Mouse (Mus musculus) embryonic facial prominence, embryonic 15.5 days (tissue): ENCODE data around the gene Cend1. TPM values are rescaled to one million over a fixed set of nuclear protein-coding genes. Genes with fewer than 3 reads are reported as not detected.
A peak's percentile ranks its signal among the peaks of the same experiment; 100 is the strongest.

ENCODE experiments used
- ATAC-seq: fragments of 200-750 bp; cut with Nextera tagmentation; 2 replicates; pipeline ENCODE4 v1.8.0; 2017; ENCODE audit warnings: low read depth, moderate TSS enrichment; ENCODE audit not compliant: insufficient number of reproducible peaks, low FRiP score, low TSS enrichment
- H3K27ac ChIP-seq: fragments of 300-500 bp; sonication (generic); replicated peaks from 2 replicates; pipeline ENCODE4 v1.5.1; 2015; ENCODE audit warnings: mild to moderate bottlenecking, inconsistent platforms
- H3K27me3 ChIP-seq: fragments of 300-500 bp; sonication (generic); 2 replicates; pipeline ENCODE4 v1.6.1; 2015; ENCODE audit warnings: inconsistent platforms
- H3K36me3 ChIP-seq: fragments of 300-500 bp; sonication (generic); 2 replicates; pipeline ENCODE4 v1.6.1; 2015; ENCODE audit warnings: mild to moderate bottlenecking, inconsistent platforms
- H3K4me1 ChIP-seq: fragments of 300-500 bp; sonication (generic); 2 replicates; pipeline ENCODE4 v1.6.1; 2015; ENCODE audit warnings: inconsistent platforms
- H3K4me2 ChIP-seq: fragments of 300-500 bp; sonication (generic); replicated peaks from 2 replicates; pipeline ENCODE4 v1.6.1; 2015; ENCODE audit warnings: mild to moderate bottlenecking, inconsistent platforms
- H3K4me3 ChIP-seq: fragments of 300-500 bp; sonication (generic); replicated peaks from 2 replicates; pipeline ENCODE4 v1.5.1; 2015; ENCODE audit warnings: mild to moderate bottlenecking, inconsistent platforms
- H3K9ac ChIP-seq: fragments of 300-500 bp; sonication (generic); 2 replicates; pipeline ENCODE4 v1.6.1; 2015; ENCODE audit warnings: inconsistent platforms
- H3K9me3 ChIP-seq: fragments of 300-500 bp; sonication (generic); replicated peaks from 2 replicates; pipeline ENCODE4 v1.6.1; 2016; ENCODE audit warnings: inconsistent platforms
- WGBS: fragments of 180-500 bp; shearing (Covaris S2); methylation state at CpG from one replicate; pipeline ENCODE4 v1.1.7; 2015; 5-methylcytosine and 5-hydroxymethylcytosine counted together
- polyA plus RNA-seq: library from polyadenylated mRNA; unstranded; fragments of >200 nt; fragmentation: Nextera tagmentation; extraction: Ambion mirVana; gene quantifications from 2 replicates; pipeline ENCODE4 v1.2.1, GENCODE M21; 2015

The Cend1 gene
- polyA plus RNA-seq, 1 experiment from 2014 or later, result 5.3 TPM

DNA sequence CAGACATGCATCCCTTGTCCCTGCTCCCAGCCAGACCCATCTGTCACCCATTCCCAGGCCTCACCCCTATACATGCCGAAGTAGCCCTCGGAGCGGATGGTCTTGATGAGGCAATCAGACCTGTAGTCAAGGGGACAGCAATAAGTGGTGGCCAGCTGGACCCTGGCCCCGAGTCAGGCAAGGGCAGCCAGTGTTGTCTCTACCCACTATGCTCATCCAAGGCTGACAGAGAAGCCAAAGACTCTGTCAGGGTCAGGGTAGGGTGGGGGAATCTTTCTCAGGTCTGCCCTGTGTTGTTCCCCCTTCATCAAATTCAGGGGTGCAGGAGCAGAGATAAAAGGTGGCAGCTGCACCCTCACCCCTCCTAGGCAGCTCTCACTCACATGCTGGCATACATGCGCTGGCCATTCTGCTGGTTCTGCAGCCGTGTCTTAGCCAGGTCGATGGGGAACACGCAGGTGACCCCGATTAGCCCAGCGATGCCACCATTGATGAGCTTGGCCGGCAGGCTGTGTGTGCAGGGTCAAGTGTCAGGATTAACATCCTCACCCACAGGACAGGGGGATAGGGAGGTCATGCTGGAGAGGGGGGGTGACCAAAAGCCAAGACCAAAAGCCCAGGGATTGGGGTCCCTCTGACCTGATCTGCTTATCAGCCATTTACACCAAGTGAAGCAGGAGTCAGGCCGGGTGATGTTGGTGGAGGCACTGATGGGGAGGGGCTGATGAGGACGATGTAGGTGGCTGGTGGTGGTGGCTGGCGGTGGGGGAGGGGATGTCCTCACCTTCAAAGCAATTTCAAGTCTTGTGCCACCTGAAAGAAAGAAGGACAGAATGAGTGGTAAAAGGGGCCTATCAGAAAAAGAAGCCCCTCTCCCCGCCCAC is 4.5 kb upstream of the Cend1 start:
- Histone ChIP-seq H3K9ac (peak overlapping the region; percentile 44), H3K9me3 (no peaks in the 10 kb centered on the region), H3K27ac (0 out of 2 replicates have a peak overlapping the region, but pooled peaks have one; percentile 28), H3K27me3 (no peaks in the 10 kb centered on the region), H3K4me1 (peaks cover 58% of the 10 kb centered on the region), H3K4me2 (peak overlapping the region; percentile 84), H3K4me3 (peak overlapping the region; percentile 53), H3K36me3 (peaks cover 34% of the 10 kb centered on the region)
- ATAC-seq, result no peak
- 70% methylated on average over 15 of the region's 15 CpGs for WGBS

DNA sequence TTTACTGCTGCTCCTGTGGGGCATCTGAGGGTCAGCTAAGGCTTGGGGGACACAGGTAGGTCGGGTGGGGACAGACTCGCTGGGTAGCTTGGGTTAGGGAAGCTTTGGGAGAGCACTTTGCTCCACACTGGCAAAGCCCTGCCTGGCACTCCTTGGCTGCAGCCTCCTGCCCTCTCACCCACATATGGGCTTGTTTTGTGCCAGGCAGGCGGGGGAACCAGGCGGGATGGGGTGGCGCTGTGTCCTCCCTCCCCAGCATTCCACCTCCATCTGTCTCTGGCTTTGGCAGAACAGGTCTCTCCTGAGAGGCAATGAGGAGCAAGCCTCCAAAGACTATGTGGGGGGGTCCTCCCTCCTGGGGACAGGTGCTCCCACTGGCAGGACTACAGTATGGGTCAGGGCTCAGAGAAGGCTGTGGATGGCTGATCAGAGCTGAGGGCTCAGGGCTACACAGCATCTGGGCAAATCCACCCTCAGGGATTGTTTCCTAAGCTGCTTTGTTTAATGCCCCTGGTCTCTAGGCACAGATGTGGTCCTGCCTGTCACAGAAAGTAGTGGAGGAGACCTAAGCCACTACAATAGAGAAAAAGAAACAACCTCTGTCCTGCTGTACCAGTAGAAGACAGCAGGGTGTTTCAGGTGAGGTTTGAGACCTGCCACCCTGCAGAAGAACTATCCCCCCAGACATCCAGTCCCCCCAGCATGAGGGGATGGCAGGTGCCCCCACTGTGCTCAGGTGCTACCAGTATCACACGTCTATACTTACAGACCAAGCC is 3.6 kb upstream of the Cend1 start:
- H3K36me3 ChIP-seq, result peaks cover 34% of the 10 kb centered on the region
- H3K4me3 ChIP-seq, result no peak overlapping the region
- H3K4me1 ChIP-seq, result peaks cover 57% of the 10 kb centered on the region
- WGBS, result 79% methylated on average over 6 of the region's 6 CpGs
- H3K27ac ChIP-seq, result no peak overlapping the region
- no peak overlapping the region for H3K4me2 ChIP-seq
- no peaks in the 10 kb centered on the region for H3K27me3 ChIP-seq
- no peak for ATAC-seq
- H3K9me3 ChIP-seq, result no peaks in the 10 kb centered on the region
- no peak overlapping the region for H3K9ac ChIP-seq

DNA sequence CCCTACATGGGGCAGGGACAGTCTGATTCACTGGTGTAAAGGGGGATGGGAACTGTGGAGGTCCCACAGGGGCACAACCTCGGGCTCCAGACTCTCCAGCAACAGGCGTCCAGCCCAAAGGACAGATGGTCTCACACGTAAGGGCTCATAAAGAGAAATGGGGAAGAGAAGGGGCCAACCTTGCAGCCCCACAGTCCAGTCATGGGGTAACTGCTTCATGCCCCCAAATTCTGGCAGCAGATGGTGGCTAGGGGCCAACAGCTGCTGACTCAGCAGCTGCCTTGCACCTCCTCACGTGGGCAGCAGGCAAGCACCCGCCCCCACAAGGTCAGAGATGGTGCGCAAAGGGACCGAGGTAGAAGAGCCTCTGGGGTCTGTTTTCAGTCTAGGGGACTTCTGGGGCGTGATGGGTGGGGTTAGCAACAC is 2.9 kb upstream of the Cend1 start:
- H3K4me1 ChIP-seq, result peaks cover 52% of the 10 kb centered on the region
- H3K4me3 ChIP-seq, result no peak overlapping the region
- H3K27ac ChIP-seq, result no peak overlapping the region
- H3K9me3 ChIP-seq, result no peaks in the 10 kb centered on the region
- H3K27me3 ChIP-seq, result no peaks in the 10 kb centered on the region
- no peak overlapping the region for H3K9ac ChIP-seq
- no peak for ATAC-seq
- H3K36me3 ChIP-seq, result peaks cover 34% of the 10 kb centered on the region
- 84% methylated on average over 8 of the region's 8 CpGs for WGBS
- H3K4me2 ChIP-seq, result no peak overlapping the region

DNA sequence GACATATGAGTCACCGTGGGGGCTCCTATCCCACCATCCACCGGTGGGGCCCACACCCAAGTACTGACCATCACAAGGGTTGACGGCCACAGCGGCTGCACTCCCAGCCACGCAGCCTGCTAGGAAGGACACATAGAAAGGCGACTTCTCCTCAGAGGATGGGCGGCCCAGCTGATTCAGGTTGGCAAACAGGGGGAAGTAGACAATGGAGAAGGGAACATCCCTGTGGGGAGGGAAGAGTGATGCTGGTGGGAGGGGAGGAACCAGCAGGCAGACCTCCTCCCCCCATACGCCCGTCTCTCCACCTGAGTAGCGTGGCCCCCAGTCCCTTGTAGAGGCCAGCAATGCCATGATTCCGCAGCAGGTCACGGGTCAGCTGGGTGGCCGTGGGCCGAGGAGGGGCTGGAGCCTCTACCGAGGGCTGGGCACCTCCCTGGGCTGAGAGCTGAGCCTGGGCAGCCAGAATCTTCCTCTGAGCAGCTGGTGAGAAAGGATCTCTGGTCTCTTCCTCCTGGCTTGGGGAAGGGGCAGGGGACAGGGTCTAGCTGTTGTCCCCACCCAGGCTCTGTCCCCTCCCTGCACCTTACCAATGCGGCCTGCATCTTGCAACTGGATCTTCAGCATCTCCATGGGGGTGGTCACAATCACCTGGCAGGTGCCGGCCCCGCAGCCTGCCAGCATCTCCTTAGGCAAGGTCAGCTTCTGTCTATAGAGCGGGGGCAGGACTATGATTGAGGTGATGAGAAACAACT is 2.3 kb upstream of the Cend1 start:
- Histone ChIP-seq H3K27me3 (no peaks in the 10 kb centered on the region), H3K4me2 (no peak overlapping the region), H3K9ac (no peak overlapping the region), H3K9me3 (no peaks in the 10 kb centered on the region), H3K4me1 (peaks cover 46% of the 10 kb centered on the region), H3K4me3 (no peak overlapping the region), H3K27ac (no peak overlapping the region), H3K36me3 (peaks cover 34% of the 10 kb centered on the region)
- WGBS, result 93% methylated on average over 19 of the region's 19 CpGs
- ATAC-seq, result no peak

DNA sequence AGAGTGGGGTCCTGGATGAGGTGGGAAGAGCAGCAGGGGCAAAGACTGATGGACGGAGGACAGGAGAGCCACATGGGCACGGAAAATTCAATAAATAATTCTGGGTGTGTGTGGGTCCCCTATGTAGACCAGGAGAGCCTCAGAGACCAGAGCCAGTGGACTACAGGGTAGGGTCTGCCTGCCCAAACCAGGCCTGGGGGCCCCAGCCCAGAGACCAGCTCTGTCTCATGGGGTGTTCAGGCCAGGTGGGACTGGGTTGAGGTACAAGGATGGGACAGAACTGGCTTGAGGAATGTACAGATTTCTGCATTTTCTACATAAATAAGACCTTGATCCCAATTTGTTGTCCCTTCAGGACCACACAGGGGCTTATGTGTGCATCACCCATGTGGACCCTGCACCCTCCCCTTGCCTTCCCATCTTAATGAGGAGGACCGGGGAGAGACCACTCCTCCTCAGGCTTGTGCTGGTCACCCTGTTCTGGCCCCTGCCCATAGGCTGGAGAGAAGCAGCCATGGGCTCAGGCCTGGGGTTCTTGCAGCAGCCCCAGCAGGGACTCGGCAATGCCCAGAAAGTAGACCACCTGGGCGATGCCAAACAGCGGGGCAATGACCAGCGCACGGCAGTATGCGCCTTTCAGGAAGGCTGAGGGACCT is 1.4 kb upstream of the Cend1 start:
- H3K27me3 ChIP-seq, result no peaks in the 10 kb centered on the region
- 96% methylated on average over 9 of the region's 9 CpGs for WGBS
- H3K36me3 ChIP-seq, result peaks cover 34% of the 10 kb centered on the region
- no peak for ATAC-seq
- H3K4me3 ChIP-seq, result no peak overlapping the region
- H3K27ac ChIP-seq, result no peak overlapping the region
- no peaks in the 10 kb centered on the region for H3K9me3 ChIP-seq
- H3K4me1 ChIP-seq, result peaks cover 40% of the 10 kb centered on the region
- H3K4me2 ChIP-seq, result no peak overlapping the region
- no peak overlapping the region for H3K9ac ChIP-seq

DNA sequence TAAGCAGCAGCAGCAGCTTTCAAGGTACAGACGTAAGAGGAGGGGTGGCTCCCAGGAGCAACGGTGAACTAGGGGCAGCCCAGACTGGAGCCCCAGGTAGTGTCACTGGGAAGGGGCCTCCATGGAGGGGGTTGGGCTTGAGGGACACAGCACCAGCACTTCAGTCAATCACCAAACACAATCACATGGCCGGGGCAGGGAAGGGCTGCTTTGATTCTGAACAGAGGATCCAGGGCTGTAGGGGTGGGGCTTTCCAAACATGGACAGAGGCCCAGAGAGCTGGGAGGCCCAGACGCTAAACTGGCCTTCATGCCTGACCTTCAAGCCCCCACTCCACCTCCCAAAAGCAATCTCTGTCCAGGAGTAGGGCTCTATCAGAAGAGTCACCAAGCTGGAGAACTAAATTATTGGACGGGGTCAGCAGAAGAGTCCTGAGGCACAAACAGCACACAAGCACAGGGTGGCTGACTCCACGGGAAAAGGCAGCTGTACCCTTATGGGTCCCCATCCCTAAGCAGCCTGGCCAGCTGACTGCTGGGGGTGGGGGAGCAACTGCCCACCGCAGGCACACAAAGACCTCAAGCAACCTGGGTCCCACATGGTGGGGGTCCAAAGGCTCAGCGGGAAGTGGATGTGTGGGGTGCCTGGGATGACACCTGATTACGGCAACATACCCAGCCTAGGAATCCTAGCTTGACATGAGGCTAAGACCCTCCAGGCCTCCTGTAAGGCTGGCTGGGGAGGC is 721 bp upstream of the Cend1 start:
- Histone ChIP-seq H3K9ac (no peak overlapping the region), H3K4me2 (no peak overlapping the region), H3K36me3 (peaks cover 34% of the 10 kb centered on the region), H3K27ac (no peak overlapping the region), H3K9me3 (no peaks in the 10 kb centered on the region), H3K27me3 (no peaks in the 10 kb centered on the region), H3K4me1 (peaks cover 34% of the 10 kb centered on the region), H3K4me3 (no peak overlapping the region)
- no peak for ATAC-seq
- 63% methylated on average over 9 of the region's 9 CpGs for WGBS

DNA sequence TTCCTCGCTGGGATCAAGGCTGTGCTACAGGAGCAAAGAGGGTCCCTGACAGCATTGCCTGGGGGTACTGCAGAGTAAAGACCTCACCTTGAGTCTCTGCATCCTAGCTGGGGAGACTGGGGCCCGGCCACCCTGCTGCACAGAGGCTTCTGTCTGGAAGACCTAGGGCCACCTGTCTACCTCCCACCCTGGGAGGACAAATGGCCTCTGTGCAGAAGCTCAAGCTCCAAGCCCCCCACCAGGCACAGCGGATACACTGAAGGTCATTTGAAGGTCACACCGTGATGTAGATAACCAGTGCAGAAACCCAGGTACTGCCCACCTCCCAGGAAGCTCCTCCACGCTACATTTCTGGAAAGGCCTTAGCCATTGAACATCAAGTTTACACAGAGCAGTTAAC is 590 bp downstream of the Cend1 start:
- Histone ChIP-seq H3K36me3 (peaks cover 34% of the 10 kb centered on the region), H3K9ac (no peak overlapping the region), H3K27ac (no peak overlapping the region), H3K4me3 (peak overlapping the region; percentile 19; the same call in 1 of the 2 replicates), H3K27me3 (no peaks in the 10 kb centered on the region), H3K9me3 (no peaks in the 10 kb centered on the region), H3K4me2 (peak overlapping the region; percentile 40; the same call in 1 of the 2 replicates), H3K4me1 (peaks cover 20% of the 10 kb centered on the region)
- ATAC-seq, result no peak
- 50% methylated on average over 5 of the region's 5 CpGs for WGBS

DNA sequence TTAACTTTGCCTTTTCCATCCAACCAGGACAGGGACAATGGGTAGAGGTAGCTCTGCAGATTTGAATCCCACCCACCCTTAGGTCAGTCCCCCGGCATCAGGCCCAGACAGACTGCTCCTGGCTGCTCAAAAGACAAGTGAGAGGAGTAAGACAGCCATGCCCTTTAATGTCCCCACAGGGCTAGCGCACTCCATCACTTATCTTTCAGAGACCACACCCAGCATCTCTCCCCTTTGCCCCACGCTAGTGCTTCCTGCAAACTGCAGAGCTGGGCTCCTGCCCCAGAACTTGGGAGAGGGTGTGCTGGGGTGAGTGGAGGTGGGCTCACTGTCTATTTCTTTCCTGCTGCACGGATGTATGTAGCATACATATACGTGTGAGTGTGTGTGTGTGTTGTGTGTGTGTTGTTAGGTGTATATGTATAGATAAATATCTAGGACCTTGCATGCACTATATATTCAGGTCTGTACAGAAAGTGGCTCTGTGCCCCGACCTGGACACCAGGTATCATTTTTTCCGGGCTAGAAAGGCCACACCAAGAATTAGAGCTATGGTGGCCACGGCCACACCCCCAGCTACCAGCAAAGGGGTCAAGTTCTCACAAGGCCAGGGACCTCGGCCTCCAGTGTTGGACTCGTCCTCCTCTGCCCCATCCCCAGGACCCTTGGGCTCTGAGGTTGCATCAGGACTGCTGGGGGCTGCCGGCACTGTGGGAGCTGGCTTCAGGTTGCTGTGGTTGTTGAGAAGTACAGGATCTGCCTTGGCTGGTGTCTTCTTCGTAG is 2.2 kb downstream of the Cend1 start:
- H3K27ac ChIP-seq, result no peak overlapping the region
- 76% methylated on average over 12 of the region's 12 CpGs for WGBS
- H3K9ac ChIP-seq, result no peak overlapping the region
- H3K4me2 ChIP-seq, result no peak overlapping the region
- peaks cover 19% of the 10 kb centered on the region for H3K36me3 ChIP-seq
- H3K27me3 ChIP-seq, result no peaks in the 10 kb centered on the region
- peaks cover 16% of the 10 kb centered on the region for H3K4me1 ChIP-seq
- no peaks in the 10 kb centered on the region for H3K9me3 ChIP-seq
- no peak overlapping the region for H3K4me3 ChIP-seq
- no peak for ATAC-seq

DNA sequence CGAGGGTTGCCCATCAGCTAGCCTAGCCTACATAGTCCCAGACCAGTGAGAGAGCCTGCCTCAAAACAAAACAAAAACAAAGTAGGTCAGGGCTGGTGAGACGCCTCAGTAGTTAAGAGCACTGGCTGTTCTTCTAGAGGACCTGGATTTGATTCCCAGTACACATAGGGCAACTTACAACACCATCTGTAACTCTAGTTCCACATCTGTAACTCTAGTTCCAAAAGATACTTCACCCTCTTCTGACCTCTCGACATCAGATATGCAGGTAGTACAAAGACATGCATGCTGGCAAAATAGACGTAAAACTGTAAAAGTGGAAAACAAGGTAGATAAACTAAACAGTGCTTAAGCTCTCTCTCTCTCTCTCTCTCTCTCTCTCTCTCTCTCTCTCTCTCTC is 5.5 kb downstream of the Cend1 start:
- no peak overlapping the region for H3K9ac ChIP-seq
- no peak overlapping the region for H3K4me2 ChIP-seq
- H3K4me3 ChIP-seq, result no peak overlapping the region
- 60% methylated on average over 4 of the region's 4 CpGs for WGBS
- H3K27ac ChIP-seq, result no peak overlapping the region
- no peaks in the 10 kb centered on the region for H3K9me3 ChIP-seq
- no peaks in the 10 kb centered on the region for H3K27me3 ChIP-seq
- no peak for ATAC-seq
- H3K36me3 ChIP-seq, result no peaks in the 10 kb centered on the region
- peaks cover 2% of the 10 kb centered on the region; the same call in 1 of the 2 replicates for H3K4me1 ChIP-seq
